Mouse (Mus musculus): Measurements from ENCODE around the gene Arl6. TPM values are rescaled to one million over a fixed set of nuclear protein-coding genes. Genes with fewer than 3 reads are reported as not detected.

Arl6 gene
- total RNA-seq, 2 experiments from 2014 or later, result 1.9 to 2.0 TPM

DNA sequence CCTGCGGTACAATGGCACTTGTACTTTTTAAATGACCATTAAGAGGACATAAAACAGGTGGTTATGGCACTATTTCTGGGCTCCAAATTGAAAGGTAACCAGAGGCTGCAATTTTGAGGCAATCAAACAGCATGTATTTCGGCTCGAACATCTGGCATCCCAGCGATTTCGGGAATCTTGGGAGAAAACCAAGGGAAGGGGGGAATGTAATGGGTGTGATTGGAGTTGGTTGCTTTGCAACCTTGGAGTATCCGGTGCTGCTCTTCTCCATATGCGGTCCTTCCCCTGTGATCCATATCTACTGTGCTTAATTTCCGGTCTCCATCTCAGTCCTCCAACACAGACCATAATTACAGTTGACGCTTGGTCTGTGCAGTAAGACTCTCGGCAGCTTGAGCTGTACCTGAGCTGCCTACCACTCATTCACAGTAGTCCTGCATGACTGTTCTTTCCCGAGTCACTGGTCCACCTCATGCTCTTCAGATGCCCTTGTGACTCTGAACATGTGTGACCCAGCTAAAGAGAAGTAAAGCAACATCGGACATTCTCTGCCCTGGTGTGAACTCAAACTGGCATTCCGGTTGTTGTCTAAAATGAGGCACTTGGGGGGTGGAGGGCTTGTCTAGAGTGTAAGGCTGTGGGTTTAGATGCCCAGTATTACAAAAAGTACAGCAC is 50.7 kb downstream of the Arl6 start:
- no peak for DNase-seq
- intact Hi-C loops (cut with DNase I), result no loop called here

DNA sequence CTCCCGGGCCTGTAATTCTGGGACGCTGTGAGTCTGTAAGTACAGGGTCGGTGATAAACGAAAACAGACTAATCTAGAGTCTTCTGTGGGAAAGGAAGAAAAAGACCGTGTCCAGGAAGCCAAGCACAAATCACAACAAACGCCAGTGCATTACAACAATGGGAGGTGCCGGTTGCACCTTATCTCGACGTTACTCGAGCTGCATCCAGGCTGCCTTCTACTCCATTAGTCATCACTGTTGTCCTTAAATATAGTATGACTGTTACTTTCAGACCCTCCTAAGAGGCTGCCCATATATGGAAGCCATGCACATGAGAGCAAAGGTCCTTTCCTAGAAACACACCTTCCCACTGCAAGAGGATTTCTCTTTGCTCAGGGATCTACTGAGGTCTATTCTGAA is 51.4 kb downstream of the Arl6 start:
- intact Hi-C loops (cut with DNase I), result no loop called here
- DNase-seq, result no peak

DNA sequence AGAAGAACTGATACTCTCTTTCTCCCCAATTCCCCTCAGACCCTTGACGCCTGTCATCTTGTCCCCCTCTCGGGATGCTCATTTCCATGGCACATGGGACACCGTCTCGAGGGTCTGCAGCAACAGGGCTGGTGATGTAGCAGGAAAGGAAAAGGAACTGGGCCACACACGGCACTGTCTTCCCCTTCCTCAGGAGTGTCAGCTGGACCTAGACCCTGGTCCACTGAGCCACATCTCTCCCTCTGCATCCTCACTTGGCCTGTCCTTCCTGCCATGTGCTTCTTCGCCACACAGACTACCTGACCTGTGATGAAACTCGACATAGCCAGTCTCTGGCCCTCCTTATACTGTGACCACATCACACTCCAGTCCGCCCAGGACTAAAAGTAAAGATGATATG is 52.3 kb downstream of the Arl6 start:
- intact Hi-C loops (cut with DNase I), result no loop called here
- no peak for DNase-seq

GRCm38 (mm10) chr16:59586276-59586675 is 52.9 kb downstream of the Arl6 start:
- no peak for DNase-seq
- intact Hi-C loops (cut with DNase I), result no loop called here

DNA sequence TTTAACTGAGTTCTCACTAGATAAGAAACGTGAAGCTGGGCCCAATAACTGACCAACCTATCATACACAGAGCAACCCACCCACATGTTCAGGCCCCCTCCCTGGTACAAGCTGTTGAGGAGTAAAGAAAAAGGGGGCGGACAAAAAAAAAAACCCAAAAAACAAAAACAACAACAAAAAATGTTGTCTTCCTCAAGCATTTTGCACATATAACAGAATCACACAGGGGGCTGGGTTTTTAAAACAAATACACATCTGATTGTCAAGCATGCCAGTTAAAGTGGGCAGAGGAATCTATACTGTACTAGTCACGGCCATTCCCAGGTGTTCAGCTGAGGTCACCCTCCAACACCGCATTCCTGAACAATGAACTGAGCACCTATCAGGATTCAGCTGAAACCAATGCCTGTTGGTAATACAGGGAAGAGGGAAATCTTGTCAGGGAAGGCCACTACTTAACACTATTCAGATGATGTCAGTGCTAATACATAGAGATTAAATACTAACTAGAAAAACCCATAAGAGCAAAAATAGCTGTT is 53.4 kb downstream of the Arl6 start:
- intact Hi-C loops (cut with DNase I), result no loop called here
- no peak for DNase-seq

GRCm38 (mm10) chr16:59583515-59583914 is 55.7 kb downstream of the Arl6 start:
- DNase-seq, result no peak
- intact Hi-C loops (cut with DNase I), result no loop called here

DNA sequence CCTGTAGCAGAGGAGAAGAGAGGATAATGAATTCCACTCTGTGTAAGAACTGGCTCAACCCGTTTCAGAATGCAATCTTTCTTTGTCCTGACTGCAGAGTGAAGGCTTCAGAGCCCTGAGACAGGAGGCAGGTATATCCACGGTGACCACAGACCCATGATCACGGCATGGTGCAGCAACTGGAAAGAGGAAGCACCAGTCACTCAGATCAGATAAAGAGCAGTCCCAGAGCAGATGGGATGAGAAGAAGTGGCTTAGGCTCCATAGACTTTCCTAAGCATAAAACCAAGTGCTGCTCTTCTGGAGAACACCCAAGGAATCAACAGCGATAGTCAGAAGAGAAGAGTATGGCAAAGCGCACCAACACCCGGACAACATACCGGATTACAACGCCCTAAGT is 60.0 kb downstream of the Arl6 start:
- no peak for DNase-seq
- intact Hi-C loops (cut with DNase I), result no loop called here

GRCm38 (mm10) chr16:59573961-59574360 is 65.2 kb downstream of the Arl6 start:
- DNase-seq, result no peak
- intact Hi-C loops (cut with DNase I), result no loop called here

GRCm38 (mm10) chr16:59572685-59573084 is 66.5 kb downstream of the Arl6 start:
- intact Hi-C loops (cut with DNase I), result no loop called here
- DNase-seq, result peak in 1 of 2 experiments; percentile 35

DNA sequence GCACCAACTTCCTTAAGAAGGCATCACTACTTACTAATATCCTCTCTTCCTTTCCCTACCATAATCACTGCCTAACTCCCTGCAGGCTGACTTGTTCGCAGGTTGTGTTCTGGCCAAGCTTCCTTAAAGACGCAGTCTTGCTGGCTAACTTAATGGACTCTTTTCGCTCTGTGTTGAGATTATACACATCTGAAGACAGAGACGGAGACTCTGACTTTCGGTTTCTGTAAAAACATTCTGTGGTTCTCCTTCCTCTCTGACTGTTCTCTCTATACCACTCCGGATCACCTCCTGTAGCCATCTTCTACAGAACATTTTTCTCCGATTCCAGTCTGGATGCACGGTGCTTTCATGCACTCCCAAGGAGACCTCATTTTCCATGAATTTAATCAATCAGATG is 68.4 kb downstream of the Arl6 start:
- no peak for DNase-seq
- intact Hi-C loops (cut with DNase I), result no loop called here

DNA sequence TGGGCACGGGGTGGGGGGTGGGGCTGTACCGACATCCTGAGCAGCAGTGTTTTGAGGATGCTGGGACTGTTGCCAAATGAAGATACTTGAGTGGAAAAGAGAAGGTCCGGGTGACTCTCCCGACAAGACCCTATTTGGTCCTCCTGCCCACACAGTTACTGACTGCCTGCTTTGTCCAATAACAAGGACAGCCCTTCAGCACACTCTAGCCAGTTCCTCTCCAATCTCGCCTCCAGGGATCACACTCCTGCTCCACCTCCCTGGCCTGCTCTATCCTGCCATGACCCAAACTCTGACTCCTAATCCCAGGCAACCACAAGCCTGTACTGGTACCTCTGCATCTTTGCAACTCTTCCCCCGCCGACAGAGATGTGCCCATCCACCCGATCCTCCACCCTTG is 69.4 kb downstream of the Arl6 start:
- intact Hi-C loops (cut with DNase I), result no loop called here
- no peak for DNase-seq

DNA sequence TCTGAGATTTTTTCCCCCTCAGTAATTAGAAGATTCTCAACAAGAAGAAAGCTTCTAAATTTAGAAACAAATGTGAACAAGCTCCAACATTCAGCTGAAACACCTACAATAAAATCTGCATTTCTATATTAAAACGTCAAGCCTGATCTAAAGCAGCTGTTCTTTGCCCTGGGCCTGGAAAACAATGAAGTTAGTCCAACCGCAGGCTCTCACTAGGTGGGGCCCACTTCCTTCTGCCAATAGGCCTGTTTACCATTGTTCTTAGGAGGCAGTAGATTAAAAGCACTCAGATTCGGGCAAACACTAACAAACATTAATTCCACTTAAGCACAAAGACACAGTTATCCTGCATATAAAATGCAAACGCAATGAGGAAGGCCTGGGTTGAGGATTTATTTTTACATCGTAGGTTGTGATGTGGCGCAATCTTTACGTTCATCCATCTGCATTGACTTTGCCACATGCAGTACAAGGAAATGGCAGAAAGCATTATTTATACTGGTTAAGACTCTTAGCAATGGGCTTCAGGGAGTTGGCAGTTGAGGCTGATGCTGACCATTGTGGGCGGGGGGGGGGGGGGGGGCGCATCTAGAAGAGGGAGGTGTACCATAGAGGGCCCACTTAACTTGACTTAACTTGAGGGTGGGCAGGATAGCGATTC is 71.3 kb downstream of the Arl6 start:
- intact Hi-C loops (cut with DNase I), result no loop called here

DNA sequence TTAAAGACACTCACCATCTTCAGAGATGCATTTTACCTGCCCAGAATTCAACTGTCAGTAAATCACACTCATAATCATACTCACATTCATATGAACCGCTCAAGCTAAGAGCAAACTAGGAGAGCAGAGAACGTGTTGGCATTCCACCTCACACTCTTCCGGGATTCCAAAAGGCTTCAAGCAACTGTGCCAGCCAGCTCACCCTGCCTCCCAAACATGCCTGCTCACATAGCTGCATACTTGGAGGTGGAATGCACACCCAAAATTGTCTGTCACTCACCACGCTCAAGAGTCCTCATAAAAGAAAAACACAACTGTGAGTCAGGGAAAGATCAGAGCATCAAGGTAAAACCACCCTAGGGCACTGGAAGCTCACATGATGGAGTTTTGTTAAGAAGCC is 72.8 kb downstream of the Arl6 start:
- no peak for DNase-seq
- intact Hi-C loops (cut with DNase I), result no loop called here

More for the DNA sequence above, 71.3 kb downstream of the Arl6 start:
- DNase-seq, result no peak

- DNase-seq, result no peak
- intact Hi-C loops (cut with DNase I), result no loop called here
Measured at GRCm38 (mm10) chr16:59565631-59566030, 73.6 kb downstream of the Arl6 start.

GRCm38 (mm10) chr16:59564025-59564424 is 75.2 kb downstream of the Arl6 start:
- no peak for DNase-seq
- intact Hi-C loops (cut with DNase I), result no loop called here

Other genes starting within 250 kb of the Arl6 start
- gene Gabrr3, start 232.1 kb downstream of the Arl6 start, total RNA-seq (2021), result not detected
- gene Riox2, start 167.6 kb downstream of the Arl6 start, total RNA-seq (2021), result 10 to 100 TPM; 11.7 to 13.4 TPM
- gene Crybg3, start 38.4 kb downstream of the Arl6 start, total RNA-seq (2021), result 10 to 100 TPM; 33.7 TPM